Mouse (Mus musculus): ENCODE results near the gene Arpp19. TPM values are rescaled to one million over a fixed set of nuclear protein-coding genes. Genes with fewer than 3 reads are reported as not detected.
A peak's percentile ranks its signal among the peaks of the same experiment; 100 is the strongest.

Arpp19 gene
- polyA plus RNA-seq, 1 experiment, result 417 TPM

DNA sequence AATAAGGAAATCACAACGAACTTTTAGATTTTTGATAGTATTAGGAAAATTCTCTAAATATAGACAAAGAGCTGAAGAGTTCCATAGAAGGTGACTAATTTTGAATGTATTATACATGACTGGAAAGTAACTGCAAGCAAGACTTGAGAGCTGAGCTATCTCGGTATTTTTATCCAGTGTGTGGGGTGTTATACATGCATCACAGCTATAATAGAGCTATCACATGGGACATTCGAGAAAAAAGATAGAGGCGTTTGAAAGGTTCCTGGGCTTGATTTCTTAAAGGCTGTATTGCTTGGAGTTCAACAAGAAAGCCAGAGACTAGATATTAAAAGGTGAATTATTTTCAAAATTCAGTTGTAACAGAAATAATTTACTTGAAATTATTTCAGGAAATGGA, 14.4 kb downstream of the Arpp19 start:
- H3K4me3 ChIP-seq (ENCODE audit: insufficient read depth, low read length), result peak overlapping the region; percentile 80; the same call in 1 of the 2 replicates
- peak; percentile 67; the same call in 1 of the 2 replicates for TF ChIP-seq POLR2A (IDR thresholded peaks at IDR 0.05; ENCODE audit: extremely low read depth, insufficient read depth, low read length)
- no peak for TF ChIP-seq CTCF (IDR thresholded peaks at IDR 0.05; ENCODE audit: extremely low read depth, insufficient read depth, low read length)
- peaks cover 3% of the 10 kb centered on the region; the same call in 1 of the 2 replicates for H3K4me1 ChIP-seq (ENCODE audit: control insufficient read depth, insufficient read depth, low read length)
- H3K27ac ChIP-seq (ENCODE audit: insufficient read depth, low read length), result no peak overlapping the region; the same call in 1 of the 2 replicates

DNA sequence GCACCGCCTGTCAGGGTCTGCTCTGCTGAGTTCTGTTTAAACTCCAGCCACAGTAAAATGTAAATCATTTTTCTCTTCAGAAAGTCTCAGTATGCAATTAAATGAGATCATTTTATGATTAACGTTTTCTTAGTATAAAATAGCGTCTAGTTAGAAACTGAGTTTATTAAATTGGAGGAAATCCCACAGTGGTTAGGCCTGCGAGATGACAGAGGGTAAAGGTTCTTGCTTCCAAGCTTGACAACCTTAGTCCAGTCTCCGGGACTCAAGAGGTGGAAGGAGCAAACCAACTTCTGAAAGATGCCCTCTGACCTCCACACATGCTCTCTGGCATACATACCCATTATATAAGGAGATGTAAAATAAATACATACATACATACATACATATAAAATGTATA, 17.6 kb downstream of the Arpp19 start:
- H3K4me1 ChIP-seq (ENCODE audit: control insufficient read depth, insufficient read depth, low read length), result peaks cover 2% of the 10 kb centered on the region; the same call in 1 of the 2 replicates
- peak overlapping the region; percentile 80 for H3K4me3 ChIP-seq (ENCODE audit: insufficient read depth, low read length)
- TF ChIP-seq CTCF (IDR thresholded peaks at IDR 0.05; ENCODE audit: extremely low read depth, insufficient read depth, low read length) (no peak), POLR2A (IDR thresholded peaks at IDR 0.05; ENCODE audit: extremely low read depth, insufficient read depth, low read length) (no peak)
- no peak overlapping the region for H3K27ac ChIP-seq (ENCODE audit: insufficient read depth, low read length)

DNA sequence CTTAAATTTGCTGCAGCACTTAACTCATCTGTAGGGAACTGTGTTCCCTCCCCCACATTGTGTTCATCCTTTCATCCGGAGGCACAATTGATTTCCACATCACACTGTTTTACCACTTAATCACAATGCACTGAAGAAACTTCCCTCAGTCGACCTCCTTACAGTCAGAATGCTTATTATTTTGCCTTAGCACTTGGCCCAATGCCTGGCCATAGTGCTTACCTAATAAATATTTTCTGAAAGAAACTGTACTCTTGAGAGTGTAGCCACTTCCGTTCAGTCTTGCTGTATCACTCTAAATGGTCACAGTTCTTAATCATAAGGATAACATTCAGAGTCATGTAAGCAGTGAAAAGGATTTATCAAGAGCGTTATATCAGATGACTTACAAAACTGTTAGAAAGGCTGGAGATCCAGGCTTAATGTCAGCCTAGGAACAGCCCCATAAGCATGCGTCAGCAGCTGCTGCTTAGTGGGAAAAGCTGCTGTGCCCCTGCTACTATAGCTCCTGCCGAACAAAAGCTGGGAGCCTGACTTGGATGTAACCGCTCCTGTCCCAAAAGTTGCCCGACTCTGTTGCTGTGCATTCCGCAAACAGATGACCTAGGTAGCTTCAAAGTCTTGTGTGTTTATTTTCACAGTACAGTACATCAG, 27.4 kb downstream of the Arpp19 start:
- Histone ChIP-seq H3K4me3 (ENCODE audit: insufficient read depth, low read length) (no peak overlapping the region), H3K4me1 (ENCODE audit: control insufficient read depth, insufficient read depth, low read length) (no peaks in the 10 kb centered on the region), H3K27ac (ENCODE audit: insufficient read depth, low read length) (no peak overlapping the region)
- TF ChIP-seq CTCF (IDR thresholded peaks at IDR 0.05; ENCODE audit: extremely low read depth, insufficient read depth, low read length) (no peak), POLR2A (IDR thresholded peaks at IDR 0.05; ENCODE audit: extremely low read depth, insufficient read depth, low read length) (no peak)

DNA sequence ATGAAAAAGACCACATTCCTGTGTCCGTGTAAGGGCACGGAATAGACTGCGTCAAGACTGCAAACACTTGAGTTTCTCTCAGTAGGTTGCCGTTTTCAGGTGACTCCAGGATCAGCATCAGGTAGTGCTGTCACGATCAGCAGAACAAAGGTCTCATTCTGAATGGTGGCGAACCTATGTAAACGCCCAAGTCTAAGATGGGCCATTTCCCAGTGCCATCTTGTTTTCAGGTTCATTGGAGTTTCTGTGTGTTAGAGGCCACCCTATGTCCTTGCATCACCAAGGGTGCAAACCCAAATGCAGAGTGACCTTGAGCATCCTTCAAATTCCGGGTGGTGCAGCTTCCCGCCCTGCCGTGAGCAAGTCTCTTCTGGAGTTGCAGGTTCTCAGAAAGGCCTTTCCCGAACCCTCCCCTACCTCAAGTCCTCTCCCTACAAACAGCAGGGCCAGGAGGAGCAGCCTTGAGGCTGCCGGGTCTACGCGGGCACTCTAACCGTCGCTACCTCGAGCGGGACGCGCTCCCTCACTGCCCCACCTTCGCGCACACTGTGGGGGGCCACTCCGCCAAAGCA, 33.1 kb downstream of the Arpp19 start, which contains the start of gene Myo5a:
Gene Myo5a (plus strand): TSS at position 559 of the 572 bp plus-strand sequence.
- peak within 1 kb of the TSS; percentile 99 for H3K27ac ChIP-seq (ENCODE audit: insufficient read depth, low read length)
- H3K4me3 ChIP-seq (ENCODE audit: insufficient read depth, low read length), result peak within 1 kb of the TSS; percentile 99
- peaks cover 1% of the 10 kb centered on the region; the same call in 1 of the 2 replicates for H3K4me1 ChIP-seq (ENCODE audit: control insufficient read depth, insufficient read depth, low read length)
- no peak for TF ChIP-seq POLR2A (IDR thresholded peaks at IDR 0.05; ENCODE audit: extremely low read depth, insufficient read depth, low read length)
- no peak for TF ChIP-seq CTCF (IDR thresholded peaks at IDR 0.05; ENCODE audit: extremely low read depth, insufficient read depth, low read length)

DNA sequence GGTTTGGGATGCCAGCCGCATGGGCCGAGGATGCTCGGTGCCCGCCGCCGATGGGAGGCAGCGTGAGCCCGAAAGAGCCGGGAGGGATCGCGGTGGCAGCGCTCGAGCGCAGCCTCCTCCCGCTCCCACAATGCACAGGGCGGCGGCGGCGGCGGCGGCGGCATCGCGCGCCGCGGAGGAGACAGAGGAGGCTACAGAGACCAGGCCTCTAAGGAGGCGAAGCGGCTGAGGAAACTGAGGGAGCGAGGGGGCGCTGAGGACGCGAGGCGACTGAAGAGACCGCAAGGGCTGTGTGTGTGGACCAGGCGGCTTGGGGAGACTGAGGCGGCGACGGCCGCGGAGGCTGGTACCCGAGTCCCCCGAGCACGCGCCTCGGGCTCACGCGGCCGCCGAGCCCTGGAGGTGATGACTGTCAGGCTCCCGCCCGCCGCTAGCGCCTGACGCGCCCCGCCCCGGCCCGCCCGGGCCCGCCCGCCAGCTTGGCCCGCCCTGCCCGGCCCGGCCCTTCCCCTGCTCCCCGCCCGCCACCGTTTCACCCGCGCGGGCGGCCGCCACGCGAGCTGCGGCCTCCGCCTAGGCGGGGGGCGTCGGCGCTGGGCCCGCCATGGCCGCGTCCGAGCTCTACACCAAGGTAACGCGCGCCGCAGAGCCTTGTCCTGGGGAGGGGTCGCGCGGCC, 33.8 kb downstream of the Arpp19 start:
- Histone ChIP-seq H3K4me1 (ENCODE audit: control insufficient read depth, insufficient read depth, low read length) (peaks cover 1% of the 10 kb centered on the region; the same call in 1 of the 2 replicates), H3K27ac (ENCODE audit: insufficient read depth, low read length) (peak overlapping the region; percentile 99), H3K4me3 (ENCODE audit: insufficient read depth, low read length) (peak overlapping the region; percentile 99)
- TF ChIP-seq CTCF (IDR thresholded peaks at IDR 0.05; ENCODE audit: extremely low read depth, insufficient read depth, low read length) (no peak), POLR2A (IDR thresholded peaks at IDR 0.05; ENCODE audit: extremely low read depth, insufficient read depth, low read length) (no peak)

DNA sequence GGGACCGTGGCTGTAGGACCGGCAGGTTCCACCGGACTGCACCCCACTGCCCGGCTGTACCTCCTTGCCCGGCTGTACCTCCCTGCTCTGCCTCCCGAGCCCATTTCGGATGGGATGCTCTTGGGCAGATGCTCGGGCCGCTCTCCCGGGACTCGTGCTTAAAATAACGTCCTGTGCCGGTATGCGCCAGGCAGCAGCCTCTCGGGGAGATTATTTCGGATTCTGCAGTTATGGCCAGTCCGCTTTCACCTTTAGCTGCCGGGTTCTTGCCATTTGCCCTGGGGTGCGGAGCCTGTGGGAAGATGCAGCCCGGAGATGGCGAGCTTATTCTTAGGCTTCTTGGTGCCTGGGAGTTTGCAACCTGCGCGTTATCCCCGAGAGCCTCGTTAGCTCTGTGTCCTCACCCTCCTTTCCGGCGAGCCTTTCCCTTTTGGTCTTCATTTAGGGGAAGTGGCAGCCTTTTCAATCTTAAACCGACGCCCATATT, 34.3 kb downstream of the Arpp19 start:
- Histone ChIP-seq H3K27ac (ENCODE audit: insufficient read depth, low read length) (peak overlapping the region; percentile 99), H3K4me1 (ENCODE audit: control insufficient read depth, insufficient read depth, low read length) (peaks cover 1% of the 10 kb centered on the region; the same call in 1 of the 2 replicates), H3K4me3 (ENCODE audit: insufficient read depth, low read length) (peak overlapping the region; percentile 99)
- TF ChIP-seq POLR2A (IDR thresholded peaks at IDR 0.05; ENCODE audit: extremely low read depth, insufficient read depth, low read length) (0 out of 2 replicates have a peak, but pooled peaks have one; percentile 30), CTCF (IDR thresholded peaks at IDR 0.05; ENCODE audit: extremely low read depth, insufficient read depth, low read length) (no peak)

DNA sequence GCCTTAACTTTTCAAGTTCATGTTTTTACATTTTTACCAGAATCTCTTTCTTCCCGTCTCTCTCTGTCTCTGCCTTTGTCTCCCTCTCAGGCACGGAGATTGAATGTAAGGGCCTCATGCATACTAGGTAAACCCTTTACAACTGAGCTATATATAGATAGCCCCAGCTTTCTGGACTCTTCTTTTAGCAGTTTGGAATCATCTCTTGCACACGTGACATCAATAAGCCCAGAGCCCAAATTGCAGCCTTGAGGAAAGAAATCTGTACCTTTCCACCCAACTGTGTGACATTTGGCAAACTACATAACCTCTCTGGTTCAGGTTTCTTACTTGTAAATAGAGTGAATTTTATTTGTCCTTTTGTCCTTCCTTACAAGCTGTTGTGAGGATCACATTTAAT, 34.9 kb downstream of the Arpp19 start:
- Histone ChIP-seq H3K4me1 (ENCODE audit: control insufficient read depth, insufficient read depth, low read length) (peaks cover 5% of the 10 kb centered on the region; the same call in 1 of the 2 replicates), H3K27ac (ENCODE audit: insufficient read depth, low read length) (peak overlapping the region; percentile 99), H3K4me3 (ENCODE audit: insufficient read depth, low read length) (peak overlapping the region; percentile 99)
- TF ChIP-seq POLR2A (IDR thresholded peaks at IDR 0.05; ENCODE audit: extremely low read depth, insufficient read depth, low read length), result no peak
- TF ChIP-seq CTCF (IDR thresholded peaks at IDR 0.05; ENCODE audit: extremely low read depth, insufficient read depth, low read length), result no peak

DNA sequence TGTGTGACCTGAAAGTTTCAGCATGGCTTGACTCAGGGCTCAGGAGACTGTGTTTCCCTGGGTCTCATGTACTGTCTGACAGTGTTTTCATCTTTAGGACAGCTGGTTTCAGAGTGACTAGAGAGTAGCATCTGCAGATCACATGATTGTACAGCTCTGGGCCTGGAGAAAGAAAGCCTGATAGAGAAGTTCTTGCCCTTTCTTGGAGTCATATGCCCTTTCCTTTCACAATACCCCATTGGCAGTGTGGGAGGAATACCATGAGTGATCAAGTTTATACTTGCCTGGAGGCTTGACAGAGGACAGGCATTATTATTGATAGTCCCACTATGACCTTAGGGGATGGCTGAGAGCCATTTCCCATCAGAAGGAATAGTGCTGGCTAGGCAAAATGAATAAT, 39.8 kb downstream of the Arpp19 start:
- H3K4me3 ChIP-seq (ENCODE audit: insufficient read depth, low read length), result no peak overlapping the region
- peaks cover 7% of the 10 kb centered on the region; the same call in 1 of the 2 replicates for H3K4me1 ChIP-seq (ENCODE audit: control insufficient read depth, insufficient read depth, low read length)
- no peak for TF ChIP-seq CTCF (IDR thresholded peaks at IDR 0.05; ENCODE audit: extremely low read depth, insufficient read depth, low read length)
- TF ChIP-seq POLR2A (IDR thresholded peaks at IDR 0.05; ENCODE audit: extremely low read depth, insufficient read depth, low read length), result no peak
- H3K27ac ChIP-seq (ENCODE audit: insufficient read depth, low read length), result no peak overlapping the region

DNA sequence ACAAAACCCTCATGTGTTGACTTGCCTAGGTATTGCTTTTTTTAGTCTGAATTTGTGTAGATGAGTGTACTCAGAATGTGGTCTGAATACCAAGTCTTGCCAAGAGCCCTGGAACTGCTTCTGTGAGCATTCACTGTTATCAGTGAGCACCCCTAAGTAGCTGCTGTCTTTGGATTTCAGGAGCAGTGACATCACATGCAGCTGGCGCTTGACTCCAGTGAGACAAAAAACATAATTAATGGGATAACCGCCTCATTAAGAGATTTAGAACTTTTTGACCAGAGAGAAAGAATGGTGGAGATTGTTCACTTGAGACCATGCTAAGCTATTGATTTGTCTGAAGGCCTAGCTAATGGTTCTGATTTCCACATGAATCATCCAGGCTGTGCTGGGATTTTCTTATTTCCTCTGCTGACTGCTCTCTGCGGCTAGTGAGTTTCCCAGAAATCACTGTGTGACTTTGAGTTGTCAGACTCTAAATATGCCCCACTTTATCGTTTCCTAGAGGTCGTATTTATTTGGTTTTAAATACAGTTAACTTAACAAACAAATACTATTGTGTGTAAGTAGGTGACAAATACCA, 47.9 kb downstream of the Arpp19 start:
- no peak overlapping the region for H3K27ac ChIP-seq (ENCODE audit: insufficient read depth, low read length)
- TF ChIP-seq CTCF (IDR thresholded peaks at IDR 0.05; ENCODE audit: extremely low read depth, insufficient read depth, low read length) (no peak), POLR2A (IDR thresholded peaks at IDR 0.05; ENCODE audit: extremely low read depth, insufficient read depth, low read length) (no peak)
- H3K4me1 ChIP-seq (ENCODE audit: control insufficient read depth, insufficient read depth, low read length), result peaks cover 9% of the 10 kb centered on the region
- H3K4me3 ChIP-seq (ENCODE audit: insufficient read depth, low read length), result no peak overlapping the region

Measured in cortical plate, adult 2 months (tissue).